Mouse (Mus musculus) stomach, embryonic 16.5 days (tissue): ENCODE measurements around the gene Irak3. TPM values are rescaled to one million over a fixed set of nuclear protein-coding genes. Genes with fewer than 3 reads are reported as not detected.

Experiments
- ATAC-seq: fragments of 200-750 bp; cut with Nextera tagmentation; 2 replicates; pipeline ENCODE4 v1.8.0; 2017; ENCODE audit warnings: moderate number of reproducible peaks, moderate TSS enrichment; ENCODE audit not compliant: insufficient read depth, low FRiP score
- H3K27ac ChIP-seq: fragments of 300-500 bp; sonication (generic); 2 replicates; pipeline ENCODE4 v1.5.1; 2014; ENCODE audit warnings: low read length
- H3K27me3 ChIP-seq: fragments of 300-500 bp; sonication (generic); 2 replicates; pipeline ENCODE4 v1.6.1; 2014; ENCODE audit warnings: low read length, control low read depth, mixed read lengths; ENCODE audit not compliant: control insufficient read depth, insufficient read depth
- H3K36me3 ChIP-seq: fragments of 300-500 bp; sonication (generic); 2 replicates; pipeline ENCODE4 v1.6.1; 2014; ENCODE audit warnings: low read length; ENCODE audit not compliant: control insufficient read depth, insufficient read depth
- H3K4me1 ChIP-seq: fragments of 300-500 bp; sonication (generic); 2 replicates; pipeline ENCODE4 v1.6.1; 2014; ENCODE audit warnings: low read length, control low read depth, mixed read lengths; ENCODE audit not compliant: control insufficient read depth, insufficient read depth
- H3K4me2 ChIP-seq: fragments of 300-500 bp; sonication (generic); 2 replicates; pipeline ENCODE4 v1.6.1; 2014; ENCODE audit warnings: low read depth, low read length, mixed read lengths
- H3K4me3 ChIP-seq: fragments of 300-500 bp; sonication (generic); replicated peaks from 2 replicates; pipeline ENCODE4 v1.5.1; 2014; ENCODE audit warnings: mild to moderate bottlenecking, low read length
- H3K9ac ChIP-seq: fragments of 300-500 bp; sonication (generic); 2 replicates; pipeline ENCODE4 v1.6.1; 2014; ENCODE audit warnings: low read length
- H3K9me3 ChIP-seq: fragments of 300-500 bp; sonication (generic); replicated peaks from 2 replicates; pipeline ENCODE4 v1.6.1; 2016; ENCODE audit warnings: low read length, control low read depth; ENCODE audit not compliant: control insufficient read depth
- WGBS: fragments of 180-500 bp; shearing (Covaris S2); extraction: QIAGEN DNeasy Blood & Tissue Kit; methylation state at CpG from one replicate; pipeline ENCODE4 v1.1.7; 2014; 5-methylcytosine and 5-hydroxymethylcytosine counted together
- polyA plus RNA-seq: library from polyadenylated mRNA; unstranded; fragments of >200 nt; fragmentation: Nextera tagmentation; extraction: Ambion mirVana; gene quantifications from 2 replicates; pipeline ENCODE4 v1.2.1, GENCODE M21; 2015

The Irak3 gene
- polyA plus RNA-seq, 1 experiment from 2014 or later: 1.1 TPM

DNA sequence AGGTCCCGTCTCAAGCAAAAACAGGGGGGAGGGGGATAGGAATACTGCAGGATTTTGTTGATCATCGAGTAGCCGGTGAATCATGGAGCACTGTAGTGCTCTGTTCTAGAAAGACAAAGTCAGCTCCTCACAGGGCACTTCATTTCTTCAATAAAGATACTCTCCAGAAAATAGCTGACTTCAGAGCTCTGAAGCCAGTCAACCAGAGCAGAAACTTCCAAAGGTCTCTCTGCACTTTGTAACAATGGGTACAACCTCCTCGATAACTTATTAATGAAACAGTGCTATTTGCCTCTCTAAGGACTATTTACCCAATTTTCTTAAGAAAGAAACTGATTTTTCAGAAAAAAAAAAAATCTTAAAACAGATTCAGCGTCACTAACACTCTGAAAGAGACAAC lies 106.2 kb downstream of the Irak3 start:
- H3K4me2 ChIP-seq: no peak overlapping the region
- 0 out of 2 replicates have a peak, but pooled peaks cover 5% of the 10 kb centered on the region for H3K9me3 ChIP-seq
- H3K27me3 ChIP-seq: no peaks in the 10 kb centered on the region
- no peak overlapping the region for H3K4me3 ChIP-seq
- 94% methylated on average over 5 of the region's 5 CpGs for WGBS
- H3K27ac ChIP-seq: no peak overlapping the region
- no peaks in the 10 kb centered on the region for H3K4me1 ChIP-seq
- H3K9ac ChIP-seq: no peak overlapping the region
- ATAC-seq: no peak
- peaks cover 19% of the 10 kb centered on the region; the same call in 1 of the 2 replicates for H3K36me3 ChIP-seq

DNA sequence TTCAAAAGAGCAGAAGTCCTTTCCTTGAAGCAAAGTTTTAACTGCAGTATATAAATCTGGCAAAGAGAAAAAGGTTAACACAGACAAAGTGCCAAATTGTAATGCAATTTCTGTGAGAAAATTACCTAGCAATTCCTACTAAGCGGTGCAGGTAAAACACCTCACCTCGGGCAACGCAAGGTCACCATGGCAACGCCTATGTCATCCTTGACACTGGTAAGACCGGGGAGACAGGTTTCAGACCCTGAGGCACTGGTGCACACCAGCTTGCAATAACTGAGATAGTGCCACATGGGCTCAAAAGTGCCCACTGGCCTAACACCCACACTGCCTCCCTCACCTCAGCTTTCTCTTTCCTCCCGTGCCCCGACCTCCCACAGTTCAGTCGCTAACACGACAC lies 106.8 kb downstream of the Irak3 start:
- H3K9me3 ChIP-seq: 0 out of 2 replicates have a peak, but pooled peaks cover 5% of the 10 kb centered on the region
- no peaks in the 10 kb centered on the region for H3K27me3 ChIP-seq
- H3K9ac ChIP-seq: no peak overlapping the region
- no peaks in the 10 kb centered on the region for H3K4me1 ChIP-seq
- 85% methylated on average over 9 of the region's 9 CpGs for WGBS
- ATAC-seq: no peak
- H3K36me3 ChIP-seq: peaks cover 19% of the 10 kb centered on the region; the same call in 1 of the 2 replicates
- no peak overlapping the region for H3K4me3 ChIP-seq
- no peak overlapping the region for H3K27ac ChIP-seq
- no peak overlapping the region for H3K4me2 ChIP-seq

DNA sequence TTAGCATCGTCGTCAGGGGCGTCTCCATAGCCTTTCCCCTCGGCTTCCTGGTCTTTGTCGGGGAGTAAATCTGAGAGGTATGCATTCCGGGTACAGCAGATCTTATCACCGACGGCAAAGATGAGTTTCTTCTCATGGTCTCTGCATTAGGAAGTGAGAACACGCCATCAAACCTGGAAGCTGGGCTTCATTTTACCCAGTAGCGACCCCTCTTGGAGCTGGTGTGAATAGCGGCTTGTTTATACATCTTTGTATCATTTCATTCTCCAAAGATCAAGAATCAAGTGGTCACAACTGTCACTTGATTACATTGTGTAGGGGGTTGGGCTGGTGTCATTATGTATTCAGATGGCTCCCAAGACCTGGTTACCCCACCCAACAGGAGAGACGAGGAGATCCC lies 109.4 kb downstream of the Irak3 start:
- WGBS: 89% methylated on average over 12 of the region's 12 CpGs
- Histone ChIP-seq H3K27ac (no peak overlapping the region), H3K36me3 (peaks cover 26% of the 10 kb centered on the region; the same call in 1 of the 2 replicates), H3K9me3 (0 out of 2 replicates have a peak, but pooled peaks cover 5% of the 10 kb centered on the region), H3K4me2 (no peak overlapping the region), H3K27me3 (no peaks in the 10 kb centered on the region), H3K9ac (no peak overlapping the region), H3K4me3 (no peak overlapping the region), H3K4me1 (no peaks in the 10 kb centered on the region)
- no peak for ATAC-seq

Other genes with a start within 250 kb of the Irak3 start
- gene Helb, start 89.1 kb downstream of the Irak3 start, polyA plus RNA-seq: 6.3 TPM in 2 replicates
- 126 and 145 TPM in 2 replicates for gene Tmbim4, start 540 bp downstream of the Irak3 start, polyA plus RNA-seq
- 50.3 and 53.7 TPM in 2 replicates for gene Llph, start 24.9 kb upstream of the Irak3 start, polyA plus RNA-seq